In genomic region chr13:95846364-95846763, GRCm38 (mm10) we compare ENCODE assay signal across 15 mouse cellular contexts.
"Had no signal": no experiment of that assay in that cellular context is flagged by ENCODE, and none has a peak within 500 bp of the region (broad histone marks: within the 10 kb centered on the region; RNA-seq: fewer than 3 reads in every experiment).

No protein-coding gene starts in this region.

- H3K36me3 ChIP-seq: lung, embryonic 15.5 days; midbrain, embryonic 10.5 days; midbrain, embryonic 12.5 days; neural tube, embryonic 12.5 days; stomach, embryonic 15.5 days had no signal

- H3K27ac ChIP-seq: lung, embryonic 15.5 days; midbrain, embryonic 10.5 days; midbrain, embryonic 12.5 days; neural tube, embryonic 12.5 days; stomach, embryonic 15.5 days; stomach, postnatal 0 days had no signal

- H3K4me2 ChIP-seq: lung, embryonic 15.5 days; midbrain, embryonic 12.5 days; neural tube, embryonic 12.5 days; stomach, embryonic 15.5 days had no signal

- H3K9ac ChIP-seq: lung, embryonic 15.5 days; midbrain, embryonic 12.5 days; neural tube, embryonic 12.5 days; stomach, embryonic 15.5 days had no signal

- H3K27me3 ChIP-seq: lung, embryonic 15.5 days; midbrain, embryonic 12.5 days; neural tube, embryonic 12.5 days; stomach, embryonic 15.5 days had no signal

- ATAC-seq: lung, postnatal 0 days had no signal

- H3K4me1 ChIP-seq: lung, embryonic 15.5 days; stomach, embryonic 15.5 days had no signal

- H3K9me3 ChIP-seq: lung, embryonic 15.5 days; midbrain, embryonic 10.5 days; midbrain, embryonic 12.5 days; neural tube, embryonic 12.5 days; stomach, embryonic 15.5 days had no signal

- H3K4me3 ChIP-seq: lung, embryonic 15.5 days; midbrain, embryonic 10.5 days; midbrain, embryonic 12.5 days; neural tube, embryonic 12.5 days; stomach, embryonic 15.5 days had no signal

- DNase-seq: lung, adult 18-20 months; lung, postnatal 14 days; lung, postnatal 36 days; midbrain, embryonic 14.5 days; right cerebral cortex, postnatal 14 days; thymus, adult 2 months; thymus, postnatal 25 days; thymus, postnatal 4 days had no signal
